Mouse (Mus musculus): ENCODE results near the gene Ppp4r2. TPM values are rescaled to one million over a fixed set of nuclear protein-coding genes. Genes with fewer than 3 reads are reported as not detected.
"Not testable (repeated sequence)": the region's sequence is repeated elsewhere in the genome, so short reads cannot be mapped to it uniquely, and the experiment has no call there.

Gene Ppp4r2
- total RNA-seq, 4 experiments from 2014 or later: 43.9 to 49.1 (median 46.6) TPM

DNA sequence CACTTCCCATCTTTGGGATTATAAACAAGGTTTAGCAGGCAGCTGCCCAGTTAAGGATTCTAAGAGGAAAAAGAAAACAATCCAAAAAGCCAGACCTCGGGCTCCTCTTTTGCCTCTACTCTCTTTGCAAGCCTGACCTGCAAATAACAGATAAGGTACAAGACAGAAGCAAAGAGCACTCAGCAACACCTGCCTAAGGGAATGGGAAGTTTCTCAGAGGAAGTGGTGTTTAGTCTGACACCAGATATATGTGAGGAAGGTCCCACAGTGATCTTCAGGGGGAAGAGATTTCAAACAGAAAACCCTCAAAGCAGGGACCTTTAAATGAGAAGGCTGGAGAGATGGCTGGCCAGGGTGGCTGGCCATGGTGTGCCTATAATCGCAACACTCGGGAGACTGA, 2.2 kb upstream of the Ppp4r2 start:
- no peak for DNase-seq (ENCODE audit: low spot score)

- peak; percentile 20 for DNase-seq (ENCODE audit: low spot score)
Observed at GRCm38 (mm10) chr6:100831751-100832150, 1.7 kb upstream of the Ppp4r2 start.

GRCm38 (mm10) chr6:100833811-100834481, 524 bp downstream of the Ppp4r2 start:
- peak; percentile 40 for DNase-seq (ENCODE audit: low spot score)

DNA sequence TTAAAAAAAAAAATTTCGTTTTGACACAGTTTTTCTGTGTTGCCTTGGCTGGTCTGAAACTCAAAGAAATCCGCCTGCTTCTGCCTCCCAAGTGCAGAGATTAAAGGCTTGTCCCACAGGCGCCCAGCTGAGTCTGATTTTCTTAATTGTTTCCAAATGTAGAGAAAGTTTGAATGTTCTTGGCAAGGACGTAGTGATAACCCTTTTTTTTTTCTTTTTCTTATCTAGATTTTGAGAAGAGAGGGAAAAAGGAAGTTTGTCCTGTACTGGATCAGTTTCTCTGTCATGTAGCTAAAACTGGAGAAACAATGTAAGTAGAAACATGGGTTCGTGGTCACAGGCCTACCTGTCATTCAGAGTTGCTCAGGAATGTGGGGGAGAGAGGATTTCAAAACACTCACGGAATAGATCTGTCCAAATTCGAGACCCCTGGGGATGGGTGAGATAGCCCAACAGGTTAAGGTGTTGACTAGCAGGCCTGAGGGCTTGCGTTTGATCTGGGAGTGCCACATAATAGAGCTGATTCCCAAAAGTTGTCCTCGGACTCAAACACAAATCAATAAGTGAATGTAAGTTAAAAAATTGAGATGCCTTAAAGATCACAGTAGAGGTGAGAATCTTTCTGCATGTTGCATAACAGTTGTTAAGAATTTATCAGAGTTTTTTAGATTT, 1.2 kb downstream of the Ppp4r2 start:
- no peak for DNase-seq (ENCODE audit: low spot score)

- DNase-seq (ENCODE audit: low spot score): no peak
Observed at GRCm38 (mm10) chr6:100845058-100845457, 11.6 kb downstream of the Ppp4r2 start.

- DNase-seq (ENCODE audit: low spot score): no peak
Observed at GRCm38 (mm10) chr6:100847264-100847663, 13.8 kb downstream of the Ppp4r2 start.

DNA sequence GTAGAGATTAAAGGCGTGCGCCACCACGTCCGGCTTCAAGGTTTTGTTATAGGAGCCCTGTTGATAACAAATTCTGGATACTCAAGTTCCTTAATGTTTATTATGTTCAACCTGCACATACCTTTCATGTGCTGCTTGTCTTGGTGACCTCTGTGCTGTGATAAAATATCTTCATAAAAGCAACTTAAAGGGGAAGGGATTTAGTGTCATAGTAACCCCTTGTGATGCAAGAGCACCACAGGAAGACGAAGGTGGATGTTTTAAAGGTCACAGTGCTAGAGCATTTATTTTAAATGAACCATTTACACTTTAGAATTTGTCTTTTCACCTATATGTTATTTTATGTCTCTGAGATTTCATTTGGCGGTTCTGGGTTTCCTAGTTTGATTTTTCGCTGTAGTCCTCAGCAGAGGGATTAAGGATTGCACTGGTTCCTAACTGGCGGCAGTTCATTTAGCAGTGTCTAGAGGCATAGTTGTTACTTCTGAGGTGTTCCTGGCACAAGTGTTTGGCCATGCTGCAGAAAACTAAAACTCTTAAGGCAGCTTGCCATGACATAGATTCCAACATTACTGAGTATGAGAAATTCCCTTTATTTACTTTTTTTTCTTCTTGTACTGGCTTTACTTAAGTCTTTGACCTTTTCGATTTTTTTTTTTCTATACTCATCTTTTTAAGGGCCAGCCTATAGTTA, 15.4 kb downstream of the Ppp4r2 start:
- DNase-seq (ENCODE audit: low spot score): no peak

GRCm38 (mm10) chr6:100850671-100851081, 17.3 kb downstream of the Ppp4r2 start:
- no peak for DNase-seq (ENCODE audit: low spot score)

GRCm38 (mm10) chr6:100851083-100851482, 17.7 kb downstream of the Ppp4r2 start:
- DNase-seq (ENCODE audit: low spot score): no peak

DNA sequence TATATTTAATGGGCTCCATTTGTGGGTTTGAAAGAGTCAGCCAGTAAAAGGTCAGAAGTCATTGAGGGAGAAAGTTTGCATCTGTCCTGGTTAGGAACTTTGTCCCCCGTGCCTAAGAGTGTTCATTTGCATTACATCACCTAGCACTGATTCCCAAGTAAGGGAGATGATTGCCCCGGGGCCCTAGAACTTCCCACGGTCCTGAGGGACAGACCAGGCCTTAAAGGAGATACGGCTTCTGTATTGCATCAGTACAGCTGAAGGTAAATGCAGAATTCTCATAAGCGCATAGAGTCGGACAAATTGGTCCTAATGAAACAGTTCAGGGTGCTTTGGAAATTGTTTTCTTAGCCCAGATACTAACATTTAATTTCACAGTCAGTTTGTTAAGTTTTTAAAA, 31.9 kb downstream of the Ppp4r2 start:
- no peak for DNase-seq (ENCODE audit: low spot score)

DNA sequence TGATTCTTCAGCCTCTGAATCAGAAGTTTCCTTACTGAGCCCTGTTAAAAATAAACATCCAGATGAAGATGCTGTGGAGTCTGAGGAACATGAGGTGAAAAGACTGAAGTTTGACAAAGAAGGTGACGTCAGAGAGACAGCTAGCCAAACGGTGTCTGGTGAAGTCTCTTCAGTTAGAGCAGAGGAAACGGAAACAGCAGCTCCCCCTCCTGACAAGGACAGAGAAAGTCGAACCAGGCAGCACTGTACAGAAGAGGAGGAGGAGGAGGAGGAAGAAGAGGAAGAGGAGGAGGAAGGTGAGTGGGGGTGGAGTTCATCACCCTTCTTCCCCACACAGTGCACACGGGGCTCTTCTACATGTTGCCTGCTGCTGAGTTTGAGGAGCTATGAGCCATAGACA, 32.4 kb downstream of the Ppp4r2 start:
- DNase-seq (ENCODE audit: low spot score): not testable (repeated sequence)

- not testable (repeated sequence) for DNase-seq (ENCODE audit: low spot score)
Observed at GRCm38 (mm10) chr6:100866246-100866645, 32.8 kb downstream of the Ppp4r2 start.

DNA sequence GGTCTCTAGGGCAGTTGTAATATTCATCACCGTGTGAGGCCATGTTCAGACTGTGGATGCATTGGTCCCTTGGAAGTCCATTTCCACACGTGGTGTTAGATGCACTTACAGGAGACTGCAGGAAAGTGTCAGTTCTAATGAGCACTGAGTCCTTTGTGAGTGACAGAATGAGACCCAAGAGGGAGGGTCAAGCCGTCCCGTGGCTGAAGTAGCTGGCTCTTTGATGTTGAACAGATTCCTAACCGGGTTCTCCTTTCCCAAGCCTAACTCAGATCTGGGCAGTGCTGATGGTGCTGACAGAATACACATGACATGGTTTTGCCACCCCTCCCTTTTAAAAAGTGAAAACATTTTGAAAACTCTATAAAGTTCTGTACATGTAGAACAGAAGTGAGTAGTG, 35.4 kb downstream of the Ppp4r2 start:
- DNase-seq (ENCODE audit: low spot score): no peak

DNA sequence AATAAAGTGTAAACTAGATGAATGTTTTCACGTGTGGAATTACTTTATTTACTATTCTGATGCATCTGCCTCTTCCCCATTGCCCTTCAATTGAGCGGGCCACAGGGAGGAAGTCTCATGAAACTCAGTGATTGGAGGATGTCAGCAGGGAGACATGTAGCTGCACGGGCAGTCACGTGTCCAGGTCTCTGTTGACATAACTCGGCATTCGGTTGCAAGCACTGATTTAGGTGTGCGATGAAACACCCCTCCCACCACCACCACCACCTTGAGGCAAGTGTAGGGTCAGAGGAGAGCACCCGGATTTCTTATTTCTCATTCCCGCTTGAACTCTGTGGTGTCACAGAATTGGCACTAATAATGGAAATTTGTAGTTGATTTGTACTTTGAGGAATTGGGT, 36.5 kb downstream of the Ppp4r2 start:
- no peak for DNase-seq (ENCODE audit: low spot score)

GRCm38 (mm10) chr6:100873191-100873590, 39.8 kb downstream of the Ppp4r2 start:
- no peak for DNase-seq (ENCODE audit: low spot score)

- DNase-seq (ENCODE audit: low spot score): peak; percentile 52
Observed at GRCm38 (mm10) chr6:100875862-100876623, 42.6 kb downstream of the Ppp4r2 start.

GRCm38 (mm10) chr6:100876624-100877017, 43.2 kb downstream of the Ppp4r2 start:
- no peak for DNase-seq (ENCODE audit: low spot score)

- DNase-seq (ENCODE audit: low spot score): no peak
Observed at GRCm38 (mm10) chr6:100878546-100878945, 45.1 kb downstream of the Ppp4r2 start.

GRCm38 (mm10) chr6:100879607-100880006, 46.2 kb downstream of the Ppp4r2 start:
- no peak for DNase-seq (ENCODE audit: low spot score)

GRCm38 (mm10) chr6:100881657-100882056, 48.2 kb downstream of the Ppp4r2 start:
- no peak for DNase-seq (ENCODE audit: low spot score)

GRCm38 (mm10) chr6:100882381-100883213, 49.2 kb downstream of the Ppp4r2 start:
- DNase-seq (ENCODE audit: low spot score): peak; percentile 56
